Mouse (Mus musculus) retina, postnatal 7 days (tissue): Measurements from ENCODE around the gene Taok1.
A peak's percentile ranks its signal among the peaks of the same experiment; 100 is the strongest.

Experiments used
- DNase-seq: peaks from one replicate; pipeline ENCODE4 v3.0.0-alpha.2; 2012; ENCODE audit warnings: low read depth, low spot score

Gene Taok1

DNA sequence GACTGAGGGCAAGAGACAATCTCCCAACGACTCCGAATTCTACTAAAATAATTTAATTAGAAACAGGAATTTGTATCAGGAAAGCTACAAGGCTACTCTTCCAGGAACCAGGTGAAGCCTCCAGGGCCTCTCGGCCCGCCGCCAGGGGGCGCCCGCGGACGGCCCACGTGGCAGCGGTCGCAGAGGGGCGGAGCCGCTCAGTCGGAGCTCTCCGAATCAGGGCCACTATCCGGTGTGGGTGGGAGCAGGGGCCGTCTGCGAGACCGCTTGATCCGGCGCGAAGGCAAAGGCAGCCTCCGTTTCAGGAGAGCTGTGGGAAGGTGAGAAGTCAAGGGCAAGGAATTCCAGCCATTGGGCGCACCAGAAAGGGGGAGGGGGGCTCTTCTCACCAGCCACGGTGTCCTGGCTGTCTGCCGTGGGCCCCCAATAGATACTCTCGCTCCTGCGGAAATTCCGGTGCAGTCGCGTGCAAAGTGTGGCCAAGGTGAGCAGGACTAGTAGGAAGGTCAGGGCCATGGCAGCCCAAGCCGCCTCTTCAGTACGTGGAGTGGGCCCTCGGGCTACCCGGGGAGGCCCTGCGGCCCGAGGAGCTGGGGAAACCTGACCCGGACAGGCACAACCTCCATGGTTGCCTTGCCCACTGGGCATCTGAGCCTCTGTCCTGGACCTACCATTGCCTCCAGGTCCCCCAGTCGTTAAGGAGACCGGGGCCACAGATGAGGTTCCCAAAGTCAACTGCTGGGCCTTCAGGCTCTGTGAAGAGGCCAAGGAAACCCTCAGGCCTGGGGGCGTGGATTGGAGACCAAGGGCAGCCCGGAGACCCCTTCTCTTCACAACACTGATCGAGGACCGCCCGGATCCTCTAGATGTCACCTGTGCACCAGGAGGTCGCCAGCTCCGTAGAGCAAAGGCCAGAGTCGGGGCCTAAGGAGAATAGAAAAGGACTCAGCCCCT lies 99.3 kb downstream of the Taok1 start:
- DNase-seq = peak; percentile 79

DNA sequence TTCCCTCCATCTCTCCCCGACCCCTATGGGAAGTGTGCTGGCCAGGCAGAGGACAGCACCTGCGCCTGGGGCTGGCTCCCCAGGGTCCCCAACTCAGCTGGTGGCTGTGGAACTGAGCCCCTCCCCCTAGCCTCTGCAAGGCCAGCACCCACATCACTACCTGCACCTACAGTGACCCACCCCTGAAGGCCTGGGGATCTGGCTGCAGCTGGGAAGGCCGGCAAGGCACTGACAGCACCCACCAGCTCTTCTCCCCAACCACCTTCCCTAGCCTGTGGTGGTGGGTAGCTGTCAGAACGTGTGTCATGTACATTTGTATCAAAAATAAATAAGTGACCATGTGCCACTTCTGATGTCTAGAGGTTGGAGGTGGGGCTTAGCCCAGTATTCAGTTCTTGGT lies 100.2 kb downstream of the Taok1 start:
- no peak for DNase-seq

DNA sequence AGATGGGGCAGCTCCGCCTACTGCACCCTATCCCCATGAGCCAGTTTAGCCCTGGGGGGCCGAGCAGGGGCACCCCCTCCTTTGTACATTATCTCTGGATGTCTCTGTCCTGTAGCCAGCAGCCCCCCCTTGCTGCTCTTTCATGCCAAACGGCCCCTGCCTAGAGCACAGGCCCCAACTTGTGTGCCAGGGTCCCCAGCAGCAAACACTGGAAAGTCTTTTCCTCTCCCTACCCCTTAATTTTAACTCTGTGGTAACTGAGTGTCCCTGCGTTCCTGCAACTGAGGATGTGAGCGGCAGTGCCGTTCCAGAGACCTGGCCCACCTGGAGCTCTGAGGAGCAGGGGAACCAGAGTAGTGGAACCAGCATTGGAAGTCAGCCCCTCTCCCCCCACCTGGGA lies 100.7 kb downstream of the Taok1 start:
- DNase-seq = no peak

DNA sequence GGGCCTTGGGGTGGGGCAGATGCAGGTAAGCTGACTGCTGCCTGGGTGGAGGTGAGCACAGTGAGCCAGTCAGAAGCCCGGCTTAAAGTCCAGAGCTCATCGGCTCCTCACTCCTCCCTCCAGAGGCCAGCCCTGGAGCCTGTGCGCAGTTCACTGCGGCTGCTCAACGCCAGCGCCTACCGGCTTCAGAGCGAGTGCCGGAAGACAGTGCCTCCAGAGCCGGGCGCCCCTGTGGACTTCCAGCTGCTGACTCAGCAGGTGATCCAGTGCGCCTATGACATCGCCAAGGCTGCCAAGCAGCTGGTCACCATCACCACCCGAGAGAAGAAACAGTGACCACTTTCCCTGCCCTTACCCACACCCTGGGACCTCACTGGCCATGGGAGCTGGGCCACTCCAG lies 101.3 kb downstream of the Taok1 start:
- DNase-seq = no peak

DNA sequence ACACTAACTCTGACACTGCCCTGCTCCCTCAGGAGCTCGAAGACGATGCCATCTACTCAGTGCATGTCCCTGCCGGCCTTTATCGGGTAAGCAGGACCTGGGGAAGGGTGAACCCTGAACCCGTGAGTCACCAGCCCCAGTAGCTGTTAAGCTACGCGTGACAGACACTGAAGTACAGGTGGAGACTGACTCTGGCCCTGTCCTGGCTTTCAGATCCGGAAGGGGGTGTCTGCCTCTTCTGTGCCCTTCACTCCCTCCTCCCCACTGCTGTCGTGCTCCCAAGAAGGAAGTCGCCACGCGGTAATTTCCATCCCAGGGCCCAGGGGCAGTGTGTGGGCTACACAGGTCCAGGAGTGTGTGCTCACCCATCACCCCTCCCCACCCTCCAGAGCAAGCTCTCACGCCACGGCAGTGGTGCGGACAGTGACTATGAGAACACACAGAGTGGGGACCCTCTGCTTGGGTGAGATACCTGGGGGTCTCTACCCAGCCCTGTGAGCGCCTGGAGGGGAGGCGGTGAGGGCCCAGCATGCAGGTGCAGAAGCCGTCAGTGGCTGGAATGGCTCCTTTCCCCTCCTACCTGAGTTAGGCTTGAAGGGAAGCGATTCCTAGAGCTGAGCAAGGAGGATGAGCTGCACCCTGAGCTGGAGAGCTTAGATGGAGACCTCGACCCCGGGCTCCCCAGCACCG lies 102.2 kb downstream of the Taok1 start:
- no peak for DNase-seq

DNA sequence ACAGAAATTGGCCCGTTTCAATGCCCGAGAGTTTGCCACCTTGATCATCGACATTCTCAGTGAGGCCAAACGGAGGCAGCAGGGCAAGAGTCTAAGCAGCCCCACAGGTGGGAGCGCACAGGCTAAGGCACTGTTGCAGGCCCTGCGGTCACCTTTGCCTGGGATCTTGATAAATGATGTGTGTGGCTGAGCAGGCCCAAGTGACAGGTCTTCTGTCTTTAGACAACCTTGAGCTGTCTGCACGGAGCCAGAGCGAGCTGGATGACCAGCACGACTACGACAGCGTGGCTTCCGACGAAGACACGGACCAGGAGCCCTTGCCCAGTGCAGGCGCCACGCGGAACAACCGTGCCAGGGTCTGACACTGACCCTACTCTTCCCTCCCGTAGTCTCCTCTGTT lies 103.2 kb downstream of the Taok1 start:
- DNase-seq = no peak

DNA sequence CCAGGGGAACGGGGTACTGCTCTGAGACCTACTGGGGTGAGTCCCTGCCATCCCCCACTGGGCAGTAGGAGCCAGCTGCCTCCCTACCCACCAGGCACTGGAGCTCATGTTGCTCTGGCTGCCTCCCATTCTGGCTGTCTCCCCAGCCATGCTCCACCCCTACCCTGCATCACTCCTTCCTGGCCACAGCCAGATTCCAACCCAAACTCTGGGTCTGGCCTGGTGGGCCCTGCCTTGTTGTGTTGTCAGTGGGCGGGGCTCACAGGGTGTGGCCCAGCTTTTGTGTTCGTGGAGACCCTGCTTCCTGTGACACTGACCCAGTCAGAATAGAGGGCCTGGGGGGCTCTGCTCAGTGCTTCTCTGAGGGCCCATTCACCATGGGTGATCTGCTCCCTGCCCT lies 104.1 kb downstream of the Taok1 start:
- no peak for DNase-seq

DNA sequence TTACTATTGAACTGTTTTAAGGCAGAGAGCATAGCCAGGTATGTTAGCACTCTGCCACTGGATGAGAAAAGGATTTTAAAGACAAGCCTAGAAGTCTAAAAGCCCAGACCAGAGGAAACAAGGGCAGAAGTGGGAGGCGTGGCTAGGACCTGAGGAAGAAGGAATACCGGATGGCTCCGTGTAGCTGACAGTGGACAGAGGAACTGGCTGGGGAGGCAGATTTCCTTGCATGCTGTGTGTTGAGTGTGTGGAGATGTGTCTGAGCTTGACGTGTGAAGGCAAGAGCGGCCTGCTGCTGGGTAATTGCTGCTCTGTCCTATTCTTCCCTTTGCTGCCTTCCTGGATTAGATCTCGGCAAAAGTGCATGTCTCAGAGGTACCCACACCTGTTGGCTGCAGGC lies 105.1 kb downstream of the Taok1 start:
- no peak for DNase-seq

DNA sequence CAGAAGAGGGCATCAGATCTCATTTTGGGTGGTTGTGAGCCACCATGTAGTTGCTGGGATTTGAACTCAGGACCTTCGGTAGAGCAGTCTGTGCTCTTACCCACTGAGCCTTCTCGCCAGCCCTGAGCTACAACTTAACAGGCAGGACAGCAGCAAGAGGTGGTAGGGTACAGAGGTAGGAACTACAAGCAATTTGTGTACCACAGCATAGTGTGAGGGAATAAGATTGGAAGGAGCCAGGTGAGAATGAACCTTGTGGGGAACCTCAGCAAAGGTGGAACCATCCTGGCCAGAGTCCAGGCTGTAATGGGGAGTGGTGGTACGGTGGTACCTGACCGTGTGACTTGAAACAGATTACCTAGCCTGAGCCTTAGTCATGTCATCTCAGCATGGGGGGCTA lies 105.6 kb downstream of the Taok1 start:
- DNase-seq = no peak

DNA sequence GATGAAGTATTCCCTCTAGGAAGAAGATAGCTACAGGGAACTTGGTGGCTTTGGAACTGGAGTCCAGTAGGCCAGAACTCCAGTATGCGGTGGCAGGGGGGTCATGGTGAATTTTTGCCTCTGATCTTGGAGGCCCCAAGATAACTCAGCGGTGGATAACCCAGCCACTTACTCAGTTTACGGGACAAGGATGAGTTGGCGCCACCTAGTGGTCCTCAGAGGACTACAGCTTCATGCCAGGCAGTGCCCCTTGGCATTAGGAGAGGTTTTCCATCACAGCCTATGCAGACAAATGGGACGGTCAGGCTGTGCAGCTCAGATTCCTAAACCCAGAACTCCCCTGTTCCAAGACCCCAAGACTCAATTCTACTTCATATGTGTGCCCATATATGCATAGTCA lies 106.2 kb downstream of the Taok1 start:
- DNase-seq = peak; percentile 66

DNA sequence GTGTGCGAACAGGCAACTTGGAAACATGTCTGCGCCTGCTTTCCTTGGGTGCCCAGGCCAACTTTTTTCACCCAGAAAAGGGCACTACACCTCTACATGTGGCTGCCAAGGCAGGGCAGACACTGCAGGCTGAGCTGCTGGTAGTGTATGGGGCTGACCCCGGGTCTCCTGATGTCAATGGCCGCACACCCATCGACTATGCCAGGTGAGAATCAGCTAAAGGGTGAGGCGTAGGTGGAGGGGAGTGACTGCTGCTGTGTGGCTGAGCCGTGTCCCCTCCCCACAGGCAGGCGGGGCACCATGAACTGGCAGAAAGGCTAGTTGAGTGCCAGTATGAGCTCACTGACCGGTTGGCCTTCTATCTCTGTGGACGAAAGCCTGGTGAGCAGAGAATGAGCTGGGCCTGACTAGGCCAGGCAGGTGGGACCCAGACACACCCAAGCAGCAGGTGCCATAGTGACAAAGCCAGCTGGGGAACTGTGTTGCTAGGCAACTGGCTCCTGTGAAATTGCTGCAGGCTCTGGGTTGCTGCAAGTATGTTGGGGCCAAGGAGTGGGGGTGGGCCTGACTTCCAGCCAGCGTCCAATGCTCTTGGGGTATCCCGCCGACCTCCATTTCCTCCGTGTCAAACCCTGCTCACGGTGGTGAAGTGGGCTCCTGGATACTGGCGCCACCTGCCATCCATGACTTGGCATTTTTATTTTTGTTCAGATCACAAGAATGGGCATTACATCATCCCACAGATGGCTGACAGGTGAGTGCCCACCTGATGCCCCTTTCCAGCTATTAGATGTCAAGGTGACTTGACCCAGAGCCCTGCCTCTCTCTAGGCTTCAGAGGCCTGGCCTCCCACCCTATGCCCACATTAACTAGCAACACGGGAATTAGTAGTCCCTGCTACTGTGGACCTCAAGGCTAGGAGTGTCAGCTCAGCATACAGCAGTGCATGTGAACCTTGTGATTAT lies 107.0 kb downstream of the Taok1 start:
- no peak for DNase-seq

DNA sequence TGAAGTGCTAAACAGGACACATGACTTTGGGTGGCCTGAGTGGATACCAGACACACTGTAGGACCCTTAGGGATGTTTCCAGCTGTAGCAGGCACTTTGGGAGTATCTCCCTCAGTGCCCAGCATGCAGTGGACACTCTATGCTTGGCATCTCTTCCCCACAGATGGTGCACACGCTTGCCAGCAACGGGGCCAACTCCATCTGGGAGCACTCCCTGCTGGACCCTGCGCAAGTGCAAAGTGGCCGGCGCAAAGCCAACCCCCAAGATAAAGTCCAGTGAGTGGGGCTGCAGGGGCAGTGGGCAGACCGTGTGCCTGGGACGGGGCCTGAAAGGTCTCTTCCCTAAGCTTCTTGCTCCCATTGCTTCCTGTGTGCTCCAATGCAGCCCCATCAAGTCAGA lies 108.3 kb downstream of the Taok1 start:
- no peak for DNase-seq

DNA sequence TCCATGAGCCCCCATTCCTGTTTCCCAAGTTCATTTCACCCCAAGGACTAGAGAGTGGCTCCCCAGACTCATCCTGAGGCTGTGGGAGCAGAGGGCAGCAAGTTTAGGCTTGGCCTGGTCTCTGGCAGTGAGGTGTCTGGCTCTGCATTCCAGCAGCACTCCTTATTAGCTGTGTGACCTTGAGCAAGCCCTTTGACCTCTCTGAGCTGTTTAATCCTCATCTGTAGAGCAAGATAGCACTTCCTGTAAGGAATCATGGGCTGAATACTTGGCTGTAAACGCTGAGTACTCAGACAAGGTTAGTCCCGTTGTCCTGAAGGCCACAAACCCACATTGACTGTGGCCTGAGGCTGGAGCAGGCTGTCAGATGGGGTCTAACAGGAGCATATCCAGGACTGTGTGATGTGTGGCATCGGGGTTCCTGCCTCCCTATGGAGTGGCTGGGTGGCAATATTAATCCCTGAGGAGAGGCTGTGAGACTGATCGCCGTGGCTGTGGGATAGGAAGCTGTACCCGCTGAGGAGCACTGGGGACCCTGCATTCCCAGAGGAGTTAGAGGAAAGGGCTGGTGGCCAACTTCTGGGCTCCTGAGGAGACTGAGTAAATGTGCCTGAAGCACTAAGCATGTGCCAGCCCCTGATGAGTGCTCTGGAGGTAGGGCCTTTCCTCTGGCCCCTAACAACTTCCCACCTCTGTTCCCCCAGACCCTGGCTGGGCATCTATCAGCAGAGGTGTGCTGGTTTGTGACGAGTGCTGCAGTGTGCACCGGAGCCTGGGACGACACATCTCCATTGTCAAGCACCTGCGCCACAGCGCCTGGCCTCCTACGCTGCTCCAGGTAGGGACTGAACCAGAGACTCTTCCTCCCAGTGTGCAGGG lies 109.1 kb downstream of the Taok1 start:
- DNase-seq = no peak

DNA sequence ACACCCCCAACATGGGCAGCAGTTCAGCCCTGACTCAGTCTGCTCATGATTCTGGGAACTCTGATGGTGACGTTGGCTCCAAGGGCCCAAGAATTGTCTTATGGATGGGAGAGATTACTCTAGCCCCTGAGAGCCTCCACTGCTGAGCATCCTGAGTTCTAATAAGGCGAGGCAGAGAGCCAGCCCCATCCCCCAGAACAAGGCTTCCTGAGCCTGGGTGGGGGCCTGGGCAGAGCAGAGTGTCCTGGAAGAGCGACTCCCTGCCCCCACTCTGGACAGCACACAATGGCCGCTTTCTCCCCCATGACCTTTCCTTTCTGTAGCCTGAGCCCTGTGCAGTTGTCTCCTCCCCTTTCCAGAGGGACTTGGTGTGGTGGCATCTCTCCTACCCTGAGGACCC lies 109.8 kb downstream of the Taok1 start:
- no peak for DNase-seq

DNA sequence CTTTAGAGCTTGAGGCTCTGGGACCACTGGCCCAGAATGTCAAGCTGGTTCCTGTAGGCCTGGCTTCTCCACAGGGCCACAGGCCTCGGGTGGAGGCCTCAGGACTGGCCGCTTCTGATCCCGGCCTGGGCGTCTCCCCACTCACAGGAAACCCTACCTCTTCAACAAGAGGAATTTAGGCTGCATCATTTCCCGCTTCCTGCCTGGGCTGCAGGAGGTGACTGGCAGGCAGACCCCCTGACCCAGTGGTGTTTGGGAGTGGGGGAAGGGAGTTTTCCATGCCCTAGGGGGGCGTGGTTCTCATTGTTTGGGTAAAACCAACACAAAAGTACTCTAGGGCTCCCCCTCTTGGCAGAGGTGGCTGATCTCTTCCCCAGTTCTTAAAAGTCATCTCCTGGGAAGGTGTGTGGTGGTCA lies 110.3 kb downstream of the Taok1 start:
- no peak for DNase-seq

DNA sequence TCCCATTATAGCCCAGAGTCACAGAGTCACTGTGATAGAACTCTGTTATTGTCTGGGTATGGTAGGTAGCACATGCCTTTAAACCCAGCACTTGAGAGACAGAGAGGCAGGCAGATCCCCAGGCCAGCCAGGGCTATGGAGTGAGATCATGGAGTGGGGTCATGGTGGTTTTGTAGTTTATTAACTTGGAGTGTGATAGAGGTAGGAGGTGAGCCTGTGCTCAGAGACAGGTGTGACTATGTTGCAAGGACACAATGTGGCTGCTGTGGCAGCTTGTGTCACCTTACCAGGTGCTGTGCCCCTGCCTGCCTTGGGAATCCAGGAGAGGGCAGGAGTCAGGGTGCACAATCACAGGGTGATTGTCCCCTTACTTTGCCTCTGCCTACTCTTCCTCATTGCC lies 112.1 kb downstream of the Taok1 start:
- no peak for DNase-seq

DNA sequence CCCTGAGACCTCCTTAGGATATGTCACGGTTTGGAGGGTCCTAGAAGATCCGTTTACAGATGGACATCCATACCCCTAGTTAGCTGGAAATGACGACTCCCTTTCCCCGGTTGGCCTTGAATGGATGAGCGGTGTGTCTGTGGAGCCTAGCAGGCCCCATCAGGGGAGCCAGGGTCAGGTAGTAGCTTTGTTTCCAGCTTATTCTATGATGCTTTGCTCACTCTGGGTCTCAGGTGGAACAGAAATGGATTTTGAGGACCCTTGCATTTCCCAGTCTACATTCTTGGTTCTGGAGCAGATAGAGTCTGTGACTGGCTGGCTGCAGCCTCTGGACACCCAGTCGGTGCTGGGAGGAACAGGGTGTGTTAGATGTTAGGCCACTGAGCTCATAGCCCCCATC lies 112.8 kb downstream of the Taok1 start:
- DNase-seq = no peak

DNA sequence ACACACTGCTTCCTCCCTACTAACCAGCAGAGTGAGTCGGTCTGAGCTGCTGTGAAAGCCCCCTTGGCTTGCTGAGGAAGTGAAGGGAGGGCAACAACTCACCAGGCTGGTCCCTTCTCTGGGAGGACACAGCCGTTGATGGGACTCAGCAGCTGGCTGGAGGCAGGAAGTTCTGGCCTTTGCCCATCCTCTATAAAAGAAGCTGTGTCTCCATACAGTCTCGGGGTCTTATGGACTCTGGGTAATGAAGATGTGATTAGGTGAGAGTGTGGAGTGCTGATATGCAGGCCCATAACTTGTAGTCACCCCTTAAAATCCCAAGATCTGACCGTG lies 113.3 kb downstream of the Taok1 start:
- no peak for DNase-seq

DNA sequence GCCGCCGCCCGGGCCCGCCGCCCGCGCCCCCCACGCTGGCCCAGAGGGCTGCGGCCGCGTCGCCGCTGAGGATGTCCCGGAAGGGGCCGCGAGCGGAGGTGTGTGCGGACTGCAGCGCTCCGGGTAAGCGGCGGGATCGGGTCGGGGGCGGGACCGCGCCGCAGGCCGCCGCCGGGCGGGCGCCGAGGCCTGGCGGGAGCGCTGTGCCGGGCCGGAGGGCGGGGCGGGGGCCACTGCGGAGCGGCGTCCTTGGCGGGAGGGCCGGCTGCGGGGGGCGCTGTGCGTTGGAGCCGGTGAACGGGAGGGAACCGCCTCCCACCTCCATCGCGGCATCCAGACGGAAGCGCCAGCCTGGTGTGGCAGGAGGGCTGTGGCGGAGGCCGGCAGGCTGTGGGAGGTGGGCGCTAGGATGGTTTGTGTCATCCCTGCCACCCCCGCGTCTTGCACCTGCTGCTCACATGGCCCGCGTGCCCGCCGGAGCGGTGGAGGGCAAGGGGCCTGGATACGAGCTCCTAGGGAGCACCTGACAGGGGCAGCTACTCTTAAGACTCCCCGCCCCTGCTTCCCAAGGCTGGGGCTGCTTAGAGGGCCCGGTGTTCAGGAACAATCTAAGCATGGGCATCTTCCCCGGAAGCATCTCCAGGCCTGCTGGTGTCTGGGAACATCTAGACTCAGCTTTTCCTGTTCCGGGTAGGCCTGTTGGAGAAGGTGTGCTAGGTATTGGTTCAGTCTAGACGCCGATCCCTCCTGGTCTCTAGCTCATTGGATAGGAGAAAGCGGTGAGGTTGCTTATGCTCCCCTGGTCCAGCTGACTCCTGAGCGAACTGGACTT lies 113.9 kb downstream of the Taok1 start, which contains the start of gene Git1:
Gene Git1 (plus strand): TSS at position 51 of the 832 bp plus-strand sequence.
- no peak for DNase-seq

DNA sequence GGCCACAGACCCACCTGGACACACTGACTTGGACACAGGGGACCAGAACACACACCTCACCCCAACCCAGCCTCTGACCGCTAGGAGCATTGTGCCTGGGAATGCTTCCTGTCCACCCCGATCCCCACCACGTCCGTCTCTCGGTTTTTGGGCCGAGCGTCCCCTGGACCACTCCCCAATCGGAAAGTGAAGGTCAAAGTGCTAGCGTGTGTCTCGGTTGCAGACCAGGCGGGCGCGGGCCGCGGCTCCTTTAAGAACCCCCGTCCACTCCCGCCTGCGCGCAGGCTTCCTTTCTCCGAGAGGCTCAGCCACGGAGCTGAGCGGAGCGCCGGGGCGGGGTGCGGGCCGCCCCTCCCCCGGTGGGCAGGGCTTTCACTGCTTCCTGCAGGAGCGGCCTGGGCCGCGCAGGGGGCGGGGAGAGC lies 114.7 kb downstream of the Taok1 start:
- peak; percentile 88 for DNase-seq
